Mouse (Mus musculus) lung, embryonic 14.5 days (tissue): Measurements from ENCODE around the gene Hoxb6. TPM values are rescaled to one million over a fixed set of nuclear protein-coding genes. Genes with fewer than 3 reads are reported as not detected.

Experiments used
- ATAC-seq: fragments of 200-750 bp; cut with Nextera tagmentation; 2 replicates; pipeline ENCODE4 v1.8.0; 2017; ENCODE audit warnings: mild to moderate bottlenecking, moderate TSS enrichment, moderate library complexity; ENCODE audit not compliant: insufficient read depth
- DNase-seq: peaks from one replicate; pipeline ENCODE4 v3.0.0-alpha.2; 2015
- H3K27ac ChIP-seq: fragments of 300-500 bp; sonication (generic); 2 replicates; pipeline ENCODE4 v1.5.1; 2014; ENCODE audit warnings: low read depth, mild to moderate bottlenecking, moderate library complexity
- H3K27me3 ChIP-seq: fragments of 300-500 bp; sonication (generic); 2 replicates; pipeline ENCODE4 v1.6.1; 2014; ENCODE audit warnings: low read length, control low read depth; ENCODE audit not compliant: insufficient read depth
- H3K36me3 ChIP-seq: fragments of 300-500 bp; sonication (generic); 2 replicates; pipeline ENCODE4 v1.6.1; 2014; ENCODE audit warnings: control low read depth; ENCODE audit not compliant: insufficient read depth
- H3K4me1 ChIP-seq: fragments of 300-500 bp; sonication (generic); 2 replicates; pipeline ENCODE4 v1.6.1; 2014; ENCODE audit warnings: antibody characterized with exemption, control low read depth; ENCODE audit not compliant: insufficient read depth
- H3K4me2 ChIP-seq: fragments of 300-500 bp; sonication (generic); 2 replicates; pipeline ENCODE4 v1.6.1; 2014; ENCODE audit warnings: mild to moderate bottlenecking
- H3K4me3 ChIP-seq: fragments of 300-500 bp; sonication (generic); 2 replicates; pipeline ENCODE4 v1.5.1; 2014; ENCODE audit warnings: low read depth, low read length
- H3K9ac ChIP-seq: fragments of 300-500 bp; sonication (generic); 2 replicates; pipeline ENCODE4 v1.6.1; 2014
- H3K9me3 ChIP-seq: fragments of 300-500 bp; sonication (generic); 2 replicates; pipeline ENCODE4 v1.6.1; 2016; ENCODE audit warnings: low read depth, low read length, control low read depth
- CTCF ChIP-seq: IDR thresholded peaks from 2 replicates; pipeline ENCODE4 v1.5.1; 2016; ENCODE audit warnings: antibody characterized with exemption, low read depth
- WGBS: fragments of 180-500 bp; shearing (Covaris S2); extraction: QIAGEN DNeasy Blood & Tissue Kit; methylation state at CpG from one replicate; pipeline ENCODE4 v1.1.7; 2014; 5-methylcytosine and 5-hydroxymethylcytosine counted together
- microRNA counts: library from miRNA; unstranded; fragments of <30 nt; microRNA quantifications from one replicate; lab custom pipeline; 2016
- microRNA-seq: library from miRNA; unstranded; fragments of <30 nt; microRNA quantifications from one replicate; pipeline ENCODE4, GENCODE M21; 2016; ENCODE audit warnings: borderline number of aligned reads
- polyA plus RNA-seq: library from polyadenylated mRNA; unstranded; fragments of >200 nt; fragmentation: Nextera tagmentation; extraction: Ambion mirVana; gene quantifications from 2 replicates; pipeline ENCODE4 v1.2.1, GENCODE M21; 2014

Hoxb6 gene
- polyA plus RNA-seq, 1 experiment from 2014 or later, result 24.4 TPM

DNA sequence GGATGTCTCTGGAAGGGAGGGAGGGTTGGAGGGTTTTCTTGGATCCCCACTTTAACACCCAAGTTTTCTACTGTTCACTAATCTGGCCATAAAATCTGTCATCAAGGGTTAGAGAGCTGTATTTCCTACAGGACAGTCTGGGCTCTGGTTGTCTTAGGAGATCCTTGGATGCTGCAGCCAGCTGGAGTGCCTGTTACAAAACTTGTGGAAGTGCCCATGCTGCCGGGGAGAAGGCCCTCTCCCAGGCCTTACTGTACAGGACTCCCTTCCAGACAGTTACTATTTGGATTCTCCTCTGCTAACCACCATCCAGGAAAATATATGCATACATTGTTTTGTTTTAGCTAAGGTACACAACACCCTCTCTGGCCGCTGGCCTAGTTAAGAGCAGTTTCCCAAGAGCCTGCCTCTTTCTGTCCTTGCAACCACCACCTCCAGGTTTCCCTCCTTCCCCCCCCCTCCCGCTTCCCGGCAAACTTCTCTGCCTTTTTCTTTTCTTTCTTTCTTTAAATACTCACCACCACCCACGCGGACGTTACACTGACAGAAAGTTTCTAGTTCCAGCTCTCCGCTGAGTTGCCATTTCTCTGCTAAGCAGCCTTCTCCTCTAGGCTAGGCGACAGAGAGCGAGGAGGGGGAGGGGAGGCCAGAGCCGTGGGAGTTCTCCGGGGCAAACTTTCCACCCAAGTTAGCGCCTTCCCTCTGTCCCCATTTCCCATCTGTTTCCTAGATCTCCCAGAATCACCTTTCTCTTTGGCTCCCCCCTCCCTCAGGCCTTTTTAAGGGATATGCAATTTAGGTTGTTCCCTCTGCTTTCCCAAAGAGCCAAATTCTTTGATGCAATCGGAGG, 57.4 kb downstream of the Hoxb6 start:
- Histone ChIP-seq H3K27me3 (peaks cover 8% of the 10 kb centered on the region), H3K9ac (peak overlapping the region; percentile 32), H3K27ac (peak overlapping the region; percentile 98), H3K9me3 (no peaks in the 10 kb centered on the region), H3K4me3 (peak overlapping the region; percentile 27), H3K36me3 (peaks cover 36% of the 10 kb centered on the region), H3K4me1 (peaks cover 24% of the 10 kb centered on the region), H3K4me2 (peak overlapping the region; percentile 83)
- TF ChIP-seq CTCF, result no peak
- DNase-seq, result peak; percentile 78
- peak; percentile 14; the same call in 1 of the 2 replicates for ATAC-seq
- WGBS, result 9% methylated on average over 14 of the region's 14 CpGs

GRCm38 (mm10) chr11:96350341-96350624, 58.0 kb downstream of the Hoxb6 start, which contains the start of gene Hoxb2:
Hoxb2 (plus strand) TSS chr11:96350525.
- 15% methylated on average over 2 of the region's 2 CpGs for whole genome bisulfite sequencing

DNA sequence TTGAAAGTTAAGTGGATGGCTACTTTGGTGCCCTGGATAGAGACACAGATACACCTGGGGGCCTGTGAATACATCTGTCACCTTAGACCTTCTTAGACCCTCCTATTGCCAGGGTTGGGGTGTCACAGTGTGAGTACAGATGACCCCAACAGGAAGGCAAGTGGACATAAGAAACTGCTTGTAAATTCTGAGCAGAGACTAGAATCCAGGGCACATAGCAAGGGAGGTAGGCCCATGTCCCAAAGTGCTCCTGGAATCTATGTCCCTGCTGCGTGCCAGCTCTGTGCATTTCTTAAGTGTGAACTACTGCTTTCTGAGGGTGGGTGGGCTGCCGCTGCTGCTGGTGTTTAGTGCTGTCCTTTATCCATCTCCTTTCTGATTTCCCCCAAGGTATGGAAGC, 58.5 kb downstream of the Hoxb6 start:
- Histone ChIP-seq H3K4me3 (peak overlapping the region; percentile 77), H3K4me1 (peaks cover 24% of the 10 kb centered on the region), H3K27ac (peak overlapping the region; percentile 98), H3K9me3 (no peaks in the 10 kb centered on the region), H3K36me3 (peaks cover 28% of the 10 kb centered on the region), H3K9ac (peak overlapping the region; percentile 98), H3K27me3 (peaks cover 5% of the 10 kb centered on the region; the same call in 1 of the 2 replicates), H3K4me2 (peak overlapping the region; percentile 83)
- DNase-seq (peak; percentile 59), ATAC-seq (no peak)
- no peak for TF ChIP-seq CTCF
- WGBS, result 50% methylated on average over 2 of the region's 2 CpGs

More at GRCm38 (mm10) chr11:96350341-96350624, 58.0 kb downstream of the Hoxb6 start, which contains the start of gene Hoxb2:
- Histone ChIP-seq H3K36me3 (peaks cover 33% of the 10 kb centered on the region), H3K4me2 (peak within 1 kb of the TSS; percentile 83), H3K27me3 (peaks cover 5% of the 10 kb centered on the region; the same call in 1 of the 2 replicates), H3K4me1 (peaks cover 24% of the 10 kb centered on the region), H3K4me3 (peak within 1 kb of the TSS; percentile 77), H3K9me3 (no peaks in the 10 kb centered on the region), H3K27ac (peak within 1 kb of the TSS; percentile 98), H3K9ac (peak within 1 kb of the TSS; percentile 98)
- DNase-seq (no peak), ATAC-seq (no peak)
- TF ChIP-seq CTCF, result no peak

MicroRNAs within 50 kb of the gene (microRNA counts, 519-probe panel; counts per million panel counts)
- microRNA mmu-miR-10a (lab: Ali Mortazavi, UCI), result 4,357 counts per million, percentile 90 among the panel's probes with 10 or more counts
- 2,529 counts per million, percentile 46 among the panel's probes with 10 or more counts for microRNA mmu-miR-196a (lab: Ali Mortazavi, UCI)

Small RNA genes lying within 50 kb of the gene (microRNA-seq; reads per million reads assigned to microRNA genes)
- gene Mir10a, result 42,954 reads per million, percentile 99 among the genes with 10 or more reads in this experiment
- gene Mir196a-1, result 1.9 reads per million

Other genes starting within 250 kb of the Hoxb6 start
- gene Ube2z, start 227.1 kb upstream of the Hoxb6 start, polyA plus RNA-seq, result 37.8 and 43.2 TPM in 2 replicates
- gene Atp5g1, start 216.8 kb upstream of the Hoxb6 start, polyA plus RNA-seq, result 725 and 738 TPM in 2 replicates
- not detected in 2 replicates for gene Calcoco2, start 180.5 kb upstream of the Hoxb6 start, polyA plus RNA-seq
- 0.09 TPM in 1 of 2 replicates, not detected in the other for gene Ttll6, start 158.7 kb upstream of the Hoxb6 start, polyA plus RNA-seq
- gene Hoxb13, start 98.2 kb upstream of the Hoxb6 start, polyA plus RNA-seq, result not detected in 2 replicates
- 0.08 and 0.22 TPM in 2 replicates for gene Hoxb9, start 21.0 kb upstream of the Hoxb6 start, polyA plus RNA-seq
- gene Hoxb8, start 10.6 kb upstream of the Hoxb6 start, polyA plus RNA-seq, result 0.99 and 1.4 TPM in 2 replicates
- 2.1 and 3.5 TPM in 2 replicates for gene Hoxb7, start 5.9 kb upstream of the Hoxb6 start, polyA plus RNA-seq
- gene Hoxb5, start 10.9 kb downstream of the Hoxb6 start, polyA plus RNA-seq, result 65.9 and 76.1 TPM in 2 replicates
- 3.8 and 3.9 TPM in 2 replicates for gene Hoxb4, start 25.8 kb downstream of the Hoxb6 start, polyA plus RNA-seq
- 3.9 and 6.3 TPM in 2 replicates for gene Hoxb3, start 30.9 kb downstream of the Hoxb6 start, polyA plus RNA-seq
- 48.9 and 51.6 TPM in 2 replicates for gene Hoxb2, start 58.0 kb downstream of the Hoxb6 start, polyA plus RNA-seq
- 0.08 TPM in 1 of 2 replicates, not detected in the other for gene Hoxb1, start 73.3 kb downstream of the Hoxb6 start, polyA plus RNA-seq
- 0.96 and 1.1 TPM in 2 replicates for gene Skap1, start 172.1 kb downstream of the Hoxb6 start, polyA plus RNA-seq